Mouse (Mus musculus) monocyte, adult 2 months (primary cell): ENCODE results near the gene Gm21992.

ENCODE experiments used
- DNase-seq, 2 experiments: peaks; one replicate each; pipeline ENCODE4 v3.0.0; 2022; ENCODE audit warnings: low spot score in 2 of 2, low read depth in 1 of 2

Gene Gm21992

GRCm38 (mm10) chr19:4712781-4713526 lies 98.5 kb downstream of the Gm21992 start:
- DNase-seq: no peak

GRCm38 (mm10) chr19:4712156-4712780 lies 99.1 kb downstream of the Gm21992 start:
- no peak for DNase-seq

- DNase-seq: no peak
Observed at GRCm38 (mm10) chr19:4711601-4712155, 99.7 kb downstream of the Gm21992 start.

GRCm38 (mm10) chr19:4711098-4711600 lies 100.3 kb downstream of the Gm21992 start, which contains the start of gene Sptbn2:
TSS of gene Sptbn2 (plus strand) at chr19:4711167.
- no peak for DNase-seq

GRCm38 (mm10) chr19:4708765-4709164 lies 102.6 kb downstream of the Gm21992 start:
- DNase-seq: no peak

GRCm38 (mm10) chr19:4701221-4701620 lies 110.2 kb downstream of the Gm21992 start:
- DNase-seq: no peak

GRCm38 (mm10) chr19:4700656-4701055 lies 110.8 kb downstream of the Gm21992 start:
- no peak for DNase-seq

- DNase-seq: no peak
Observed at GRCm38 (mm10) chr19:4699821-4700220, 111.6 kb downstream of the Gm21992 start.

GRCm38 (mm10) chr19:4698856-4699255 lies 112.6 kb downstream of the Gm21992 start:
- DNase-seq: no peak

- DNase-seq: no peak
Observed at GRCm38 (mm10) chr19:4698205-4698677, 113.2 kb downstream of the Gm21992 start, which contains the start of gene Gm960. TSS of gene Gm960 (minus strand) at chr19:4698668.

GRCm38 (mm10) chr19:4697721-4698120 lies 113.7 kb downstream of the Gm21992 start:
- no peak for DNase-seq

GRCm38 (mm10) chr19:4697121-4697520 lies 114.3 kb downstream of the Gm21992 start:
- DNase-seq: no peak

- DNase-seq: no peak
Observed at GRCm38 (mm10) chr19:4694346-4694745, 117.1 kb downstream of the Gm21992 start.
